Mouse (Mus musculus) liver, embryonic 14.5 days (tissue): ENCODE measurements at regions not wholly inside any gene's neighbourhood (a gene's known extent, or its start where the extent isn't known, plus 50 kb on each side); places are given as distances from the start of the nearest gene placed in this dataset.

Source experiments
- CTCF ChIP-seq: IDR thresholded peaks from 2 replicates; pipeline ENCODE4 v1.5.1; 2016; ENCODE audit warnings: antibody characterized with exemption, low read depth, control low read depth
- EP300 ChIP-seq: IDR thresholded peaks from 2 replicates; pipeline ENCODE4 v1.6.1; 2016; ENCODE audit warnings: antibody characterized with exemption, low read depth

DNA sequence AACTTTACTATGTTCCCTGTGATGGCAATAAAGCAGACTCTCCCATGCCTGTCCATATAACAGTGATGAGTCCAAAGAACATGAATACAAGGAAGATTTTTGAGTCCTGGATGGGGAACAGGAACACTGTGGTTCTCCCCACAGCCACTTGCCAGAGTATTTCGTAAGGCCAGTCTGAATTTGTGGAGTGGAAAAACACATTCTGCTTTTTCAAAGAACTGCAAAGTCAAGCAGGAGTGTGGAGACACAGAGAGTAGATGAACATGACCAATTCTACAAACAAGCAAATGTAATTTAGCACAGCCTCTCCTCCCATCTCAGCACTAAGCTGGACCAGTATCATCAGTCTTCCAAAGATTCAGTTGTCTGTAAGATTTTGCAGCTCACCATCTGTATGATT, 280.0 kb upstream of the Tbc1d5 start:
- TF ChIP-seq CTCF (no peak), EP300 (no peak)
